Mouse (Mus musculus): ENCODE results near the gene Thap4. TPM values are rescaled to one million over a fixed set of nuclear protein-coding genes. Genes with fewer than 3 reads are reported as not detected.
A peak's percentile ranks its signal among the peaks of the same experiment; 100 is the strongest.

The Thap4 gene
- polyA plus RNA-seq, 1 experiment from 2014 or later: 63.8 TPM

DNA sequence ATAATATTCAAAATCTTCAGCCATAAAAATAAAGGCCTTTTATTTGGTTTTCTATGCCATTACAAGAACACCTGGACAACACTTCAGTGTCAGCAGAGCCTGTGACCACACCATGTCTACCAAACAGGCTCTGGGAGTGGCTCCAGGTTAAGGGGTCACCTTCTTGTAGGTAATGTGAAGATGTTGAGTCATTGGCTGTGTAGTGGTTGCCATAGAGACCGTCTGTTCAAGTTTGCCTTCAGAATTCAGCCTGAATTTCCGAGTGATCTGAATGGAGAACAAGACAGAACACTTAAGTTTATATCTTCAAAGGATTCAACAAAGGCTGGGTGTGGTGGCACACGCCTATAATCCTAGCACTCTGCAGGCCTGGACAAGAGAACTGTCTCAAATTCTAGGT, 49.3 kb downstream of the Thap4 start:
- H3K36me3 ChIP-seq (ENCODE audit: control insufficient read depth, insufficient read depth, low read length): peaks cover 25% of the 10 kb centered on the region
- H3K4me1 ChIP-seq (replicated peaks; ENCODE audit: control insufficient read depth, insufficient read depth, low read length): no peaks in the 10 kb centered on the region
- DNase-seq (ENCODE audit: low spot score) (no peak), ATAC-seq (replicated peaks; ENCODE audit: low FRiP score, low TSS enrichment, low read depth) (no peak)
- H3K4me3 ChIP-seq (ENCODE audit: low read depth, low read length): no peak overlapping the region
- no peak overlapping the region for H3K4me2 ChIP-seq (ENCODE audit: low read length)
- H3K27me3 ChIP-seq (replicated peaks; ENCODE audit: control insufficient read depth, insufficient read depth, low read length): no peaks in the 10 kb centered on the region
- H3K27ac ChIP-seq (ENCODE audit: low read depth): no peak overlapping the region
- WGBS: 63% methylated on average over 3 of the region's 3 CpGs
- H3K9ac ChIP-seq (ENCODE audit: low read length): no peak overlapping the region
- H3K9me3 ChIP-seq (ENCODE audit: control insufficient read depth, low read length): no peaks in the 10 kb centered on the region

DNA sequence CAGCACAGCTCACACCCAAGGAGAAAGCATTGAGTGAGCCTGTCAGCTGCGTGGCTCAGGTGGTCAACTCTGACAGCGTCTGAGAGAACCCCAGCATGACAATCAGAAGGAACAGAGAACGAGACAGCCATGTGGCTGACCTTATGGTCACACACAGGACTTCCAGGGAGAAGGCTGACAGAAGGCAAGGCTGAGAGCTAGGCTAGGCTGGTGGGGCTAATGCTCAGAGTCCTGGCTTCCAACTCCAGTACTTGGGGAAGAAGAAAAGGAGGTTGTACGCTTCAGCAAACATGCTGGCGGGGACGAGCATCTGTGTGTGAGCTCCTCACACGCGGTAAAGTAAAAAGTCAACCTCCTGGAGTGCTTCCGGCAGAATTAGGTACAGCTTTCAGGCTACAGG, 50.3 kb downstream of the Thap4 start:
- DNase-seq (ENCODE audit: low spot score): no peak
- Histone ChIP-seq H3K4me3 (ENCODE audit: low read depth, low read length) (no peak overlapping the region), H3K9ac (ENCODE audit: low read length) (no peak overlapping the region), H3K27ac (ENCODE audit: low read depth) (no peak overlapping the region), H3K4me1 (replicated peaks; ENCODE audit: control insufficient read depth, insufficient read depth, low read length) (no peaks in the 10 kb centered on the region), H3K27me3 (replicated peaks; ENCODE audit: control insufficient read depth, insufficient read depth, low read length) (no peaks in the 10 kb centered on the region), H3K4me2 (ENCODE audit: low read length) (no peak overlapping the region), H3K9me3 (ENCODE audit: control insufficient read depth, low read length) (no peaks in the 10 kb centered on the region), H3K36me3 (ENCODE audit: control insufficient read depth, insufficient read depth, low read length) (peaks cover 25% of the 10 kb centered on the region)
- no peak for ATAC-seq (replicated peaks; ENCODE audit: low FRiP score, low TSS enrichment, low read depth)
- 93% methylated on average over 9 of the region's 9 CpGs for WGBS

DNA sequence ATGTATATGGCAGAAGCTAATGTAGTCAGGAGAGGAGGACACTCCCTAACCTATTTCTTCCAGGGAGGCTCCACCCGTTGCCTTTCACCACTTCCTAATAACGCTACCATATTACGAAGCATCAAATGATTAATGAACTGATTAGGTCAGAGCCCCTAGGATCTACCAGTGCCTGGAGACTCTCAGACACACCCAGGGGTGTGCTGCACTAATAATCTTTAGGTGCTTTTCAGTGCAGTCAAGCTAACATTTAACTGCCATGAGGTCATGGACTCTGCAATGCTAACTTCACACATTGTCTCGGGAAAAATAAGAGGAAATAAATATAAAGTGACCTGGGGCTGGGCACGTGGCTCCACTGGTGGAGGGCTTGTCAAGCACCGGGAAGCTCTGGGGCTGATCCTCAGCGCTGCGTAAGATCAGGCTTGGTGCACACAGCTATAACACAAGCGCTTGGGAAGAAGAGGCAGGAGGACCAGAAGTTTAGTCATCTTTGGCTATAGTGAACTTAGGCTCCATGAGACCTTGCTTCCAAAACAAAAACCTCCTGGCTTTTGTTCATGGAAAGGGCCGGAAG, 51.1 kb downstream of the Thap4 start:
- ATAC-seq (replicated peaks; ENCODE audit: low FRiP score, low TSS enrichment, low read depth): 0 out of 2 replicates have a peak, but pooled peaks have one; percentile 59
- no peak overlapping the region for H3K4me2 ChIP-seq (ENCODE audit: low read length)
- H3K27ac ChIP-seq (ENCODE audit: low read depth): no peak overlapping the region
- H3K4me3 ChIP-seq (ENCODE audit: low read depth, low read length): no peak overlapping the region
- no peaks in the 10 kb centered on the region for H3K9me3 ChIP-seq (ENCODE audit: control insufficient read depth, low read length)
- no peaks in the 10 kb centered on the region for H3K4me1 ChIP-seq (replicated peaks; ENCODE audit: control insufficient read depth, insufficient read depth, low read length)
- WGBS: 88% methylated on average over 10 of the region's 10 CpGs
- H3K36me3 ChIP-seq (ENCODE audit: control insufficient read depth, insufficient read depth, low read length): peaks cover 25% of the 10 kb centered on the region
- DNase-seq (ENCODE audit: low spot score): no peak
- no peaks in the 10 kb centered on the region for H3K27me3 ChIP-seq (replicated peaks; ENCODE audit: control insufficient read depth, insufficient read depth, low read length)
- H3K9ac ChIP-seq (ENCODE audit: low read length): no peak overlapping the region

DNA sequence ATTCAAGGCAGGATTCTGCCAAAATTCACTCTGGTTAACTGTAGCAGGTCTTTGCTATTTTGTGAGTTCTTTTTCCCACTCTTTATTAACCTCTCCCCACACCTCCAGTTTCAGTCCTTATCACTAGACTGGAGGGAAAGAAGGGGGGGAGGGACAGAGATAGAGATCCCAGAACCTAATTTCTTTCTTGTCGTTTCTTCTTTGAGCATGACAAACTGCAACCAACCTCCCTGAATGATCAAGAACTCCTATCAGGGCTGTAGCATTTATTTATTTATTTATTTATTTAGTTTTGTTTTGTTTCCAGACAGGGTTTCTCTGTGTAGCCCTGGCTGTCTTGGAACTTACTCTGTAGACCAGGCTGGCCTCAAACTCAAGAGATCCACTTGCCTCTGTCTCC, 52.6 kb downstream of the Thap4 start:
- no peak overlapping the region for H3K27ac ChIP-seq (ENCODE audit: low read depth)
- no peaks in the 10 kb centered on the region for H3K27me3 ChIP-seq (replicated peaks; ENCODE audit: control insufficient read depth, insufficient read depth, low read length)
- 0 out of 2 replicates have a peak, but pooled peaks cover 4% of the 10 kb centered on the region for H3K4me1 ChIP-seq (replicated peaks; ENCODE audit: control insufficient read depth, insufficient read depth, low read length)
- WGBS: 89% methylated on average over 1 of the region's 1 CpGs
- no peaks in the 10 kb centered on the region for H3K9me3 ChIP-seq (ENCODE audit: control insufficient read depth, low read length)
- no peak overlapping the region for H3K9ac ChIP-seq (ENCODE audit: low read length)
- ATAC-seq (replicated peaks; ENCODE audit: low FRiP score, low TSS enrichment, low read depth) (no peak), DNase-seq (ENCODE audit: low spot score) (no peak)
- no peak overlapping the region for H3K4me2 ChIP-seq (ENCODE audit: low read length)
- H3K4me3 ChIP-seq (ENCODE audit: low read depth, low read length): no peak overlapping the region
- H3K36me3 ChIP-seq (ENCODE audit: control insufficient read depth, insufficient read depth, low read length): peaks cover 25% of the 10 kb centered on the region

DNA sequence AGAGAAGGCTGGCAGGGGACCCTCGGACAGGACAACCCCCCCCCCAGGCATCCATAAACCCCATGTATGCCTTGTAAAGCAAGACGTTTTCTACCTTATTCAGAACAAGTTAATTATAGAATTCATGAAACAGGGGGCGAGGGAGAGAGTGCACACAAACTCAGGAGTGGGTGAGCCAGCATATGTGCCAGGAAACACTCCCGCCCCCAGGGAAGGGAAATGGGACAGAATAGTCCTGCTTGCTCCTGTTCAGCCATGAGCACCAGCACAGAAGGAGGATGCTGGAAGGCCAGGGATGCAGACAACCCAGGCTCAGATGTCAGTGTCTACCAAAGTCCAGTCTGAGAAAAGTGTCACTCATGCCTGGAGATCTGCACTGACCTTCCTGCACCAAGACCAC, 55.5 kb downstream of the Thap4 start:
- 86% methylated on average over 4 of the region's 4 CpGs for WGBS
- no peak overlapping the region for H3K27ac ChIP-seq (ENCODE audit: low read depth)
- H3K36me3 ChIP-seq (ENCODE audit: control insufficient read depth, insufficient read depth, low read length): peaks cover 20% of the 10 kb centered on the region

DNA sequence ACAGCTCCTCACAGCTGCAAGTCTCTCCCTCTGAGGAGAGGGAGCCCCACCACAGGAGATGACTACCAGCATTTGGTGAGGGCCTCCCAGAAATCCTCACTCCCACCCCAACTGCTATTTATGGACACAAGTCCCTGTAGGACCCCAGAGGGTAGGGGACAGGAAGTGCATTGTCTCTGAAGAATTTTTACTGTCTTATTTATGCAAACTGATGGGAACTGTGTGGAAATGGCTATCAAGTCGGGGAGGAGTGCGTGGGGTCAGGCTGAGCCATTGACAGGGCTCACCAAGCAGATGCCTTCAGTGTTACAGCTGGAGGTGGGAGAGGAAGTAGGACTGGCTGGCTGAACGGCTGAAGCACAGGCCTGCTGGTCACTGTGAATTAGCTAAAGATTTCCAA, 57.3 kb downstream of the Thap4 start:
- Histone ChIP-seq H3K27ac (ENCODE audit: low read depth) (0 out of 2 replicates have a peak overlapping the region, but pooled peaks have one; percentile 2), H3K4me3 (ENCODE audit: low read depth, low read length) (no peak overlapping the region), H3K4me2 (ENCODE audit: low read length) (no peak overlapping the region), H3K36me3 (ENCODE audit: control insufficient read depth, insufficient read depth, low read length) (peaks cover 12% of the 10 kb centered on the region; the same call in 1 of the 2 replicates), H3K4me1 (replicated peaks; ENCODE audit: control insufficient read depth, insufficient read depth, low read length) (0 out of 2 replicates have a peak, but pooled peaks cover 4% of the 10 kb centered on the region), H3K9ac (ENCODE audit: low read length) (no peak overlapping the region), H3K27me3 (replicated peaks; ENCODE audit: control insufficient read depth, insufficient read depth, low read length) (no peaks in the 10 kb centered on the region), H3K9me3 (ENCODE audit: control insufficient read depth, low read length) (no peaks in the 10 kb centered on the region)
- ATAC-seq (replicated peaks; ENCODE audit: low FRiP score, low TSS enrichment, low read depth) (no peak), DNase-seq (ENCODE audit: low spot score) (no peak)
- whole genome bisulfite sequencing: 31% methylated on average over 3 of the region's 3 CpGs

More for the DNA sequence above, 55.5 kb downstream of the Thap4 start:
- H3K4me1 ChIP-seq (replicated peaks; ENCODE audit: control insufficient read depth, insufficient read depth, low read length): 0 out of 2 replicates have a peak, but pooled peaks cover 4% of the 10 kb centered on the region
- DNase-seq (ENCODE audit: low spot score) (no peak), ATAC-seq (replicated peaks; ENCODE audit: low FRiP score, low TSS enrichment, low read depth) (no peak)
- no peak overlapping the region for H3K4me3 ChIP-seq (ENCODE audit: low read depth, low read length)
- H3K9me3 ChIP-seq (ENCODE audit: control insufficient read depth, low read length): no peaks in the 10 kb centered on the region
- no peak overlapping the region for H3K4me2 ChIP-seq (ENCODE audit: low read length)
- no peak overlapping the region for H3K9ac ChIP-seq (ENCODE audit: low read length)
- H3K27me3 ChIP-seq (replicated peaks; ENCODE audit: control insufficient read depth, insufficient read depth, low read length): no peaks in the 10 kb centered on the region

DNA sequence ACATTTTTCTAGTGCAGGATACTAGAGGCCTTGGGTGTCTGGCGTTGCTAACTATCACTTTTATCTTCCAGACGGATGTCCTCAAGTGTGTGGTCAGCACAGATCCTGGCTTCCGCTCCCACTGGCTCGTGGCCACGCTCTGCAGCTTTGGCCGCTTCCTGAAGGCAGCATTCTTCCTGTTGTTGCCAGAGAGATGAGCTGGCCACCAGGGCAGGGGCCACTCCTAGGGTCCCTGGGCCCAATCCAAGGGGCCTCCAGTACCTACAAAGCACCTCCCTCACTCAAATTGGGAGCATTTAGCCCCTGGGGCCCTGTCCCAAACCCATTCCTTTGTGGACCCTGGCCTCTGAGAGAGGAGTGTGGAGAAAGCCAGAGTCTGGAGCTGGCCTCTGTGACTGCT, 59.7 kb downstream of the Thap4 start:
- Histone ChIP-seq H3K36me3 (ENCODE audit: control insufficient read depth, insufficient read depth, low read length) (peaks cover 19% of the 10 kb centered on the region; the same call in 1 of the 2 replicates), H3K9ac (ENCODE audit: low read length) (no peak overlapping the region), H3K9me3 (ENCODE audit: control insufficient read depth, low read length) (no peaks in the 10 kb centered on the region), H3K27ac (ENCODE audit: low read depth) (no peak overlapping the region), H3K4me1 (replicated peaks; ENCODE audit: control insufficient read depth, insufficient read depth, low read length) (0 out of 2 replicates have a peak, but pooled peaks cover 4% of the 10 kb centered on the region), H3K4me3 (ENCODE audit: low read depth, low read length) (no peak overlapping the region), H3K27me3 (replicated peaks; ENCODE audit: control insufficient read depth, insufficient read depth, low read length) (no peaks in the 10 kb centered on the region), H3K4me2 (ENCODE audit: low read length) (no peak overlapping the region)
- ATAC-seq (replicated peaks; ENCODE audit: low FRiP score, low TSS enrichment, low read depth) (no peak), DNase-seq (ENCODE audit: low spot score) (no peak)
- WGBS: 81% methylated on average over 6 of the region's 6 CpGs

DNA sequence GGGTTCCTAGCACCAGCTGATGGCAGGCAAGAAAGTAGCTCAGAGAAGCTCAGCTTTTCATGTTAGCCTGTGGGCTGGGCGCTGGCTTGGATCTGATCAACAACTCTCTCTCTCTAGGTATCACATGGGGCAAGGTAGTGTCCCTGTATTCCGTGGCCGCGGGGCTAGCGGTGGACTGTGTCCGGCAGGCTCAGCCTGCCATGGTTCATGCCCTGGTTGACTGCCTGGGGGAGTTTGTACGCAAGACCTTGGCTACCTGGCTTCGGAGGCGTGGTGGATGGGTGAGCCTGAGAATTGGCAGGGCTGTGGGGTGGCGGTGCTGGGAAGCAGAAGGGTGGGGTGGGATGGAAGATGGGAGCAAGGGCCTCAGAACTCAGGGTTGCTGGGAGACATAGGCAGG, 60.7 kb downstream of the Thap4 start:
- ATAC-seq (replicated peaks; ENCODE audit: low FRiP score, low TSS enrichment, low read depth) (no peak), DNase-seq (ENCODE audit: low spot score) (no peak)
- no peak overlapping the region for H3K27ac ChIP-seq (ENCODE audit: low read depth)
- no peak overlapping the region for H3K4me2 ChIP-seq (ENCODE audit: low read length)
- 96% methylated on average over 10 of the region's 10 CpGs for WGBS
- H3K9ac ChIP-seq (ENCODE audit: low read length): no peak overlapping the region
- 0 out of 2 replicates have a peak, but pooled peaks cover 4% of the 10 kb centered on the region for H3K4me1 ChIP-seq (replicated peaks; ENCODE audit: control insufficient read depth, insufficient read depth, low read length)
- no peaks in the 10 kb centered on the region for H3K27me3 ChIP-seq (replicated peaks; ENCODE audit: control insufficient read depth, insufficient read depth, low read length)
- H3K4me3 ChIP-seq (ENCODE audit: low read depth, low read length): no peak overlapping the region
- peaks cover 19% of the 10 kb centered on the region; the same call in 1 of the 2 replicates for H3K36me3 ChIP-seq (ENCODE audit: control insufficient read depth, insufficient read depth, low read length)
- H3K9me3 ChIP-seq (ENCODE audit: control insufficient read depth, low read length): no peaks in the 10 kb centered on the region

DNA sequence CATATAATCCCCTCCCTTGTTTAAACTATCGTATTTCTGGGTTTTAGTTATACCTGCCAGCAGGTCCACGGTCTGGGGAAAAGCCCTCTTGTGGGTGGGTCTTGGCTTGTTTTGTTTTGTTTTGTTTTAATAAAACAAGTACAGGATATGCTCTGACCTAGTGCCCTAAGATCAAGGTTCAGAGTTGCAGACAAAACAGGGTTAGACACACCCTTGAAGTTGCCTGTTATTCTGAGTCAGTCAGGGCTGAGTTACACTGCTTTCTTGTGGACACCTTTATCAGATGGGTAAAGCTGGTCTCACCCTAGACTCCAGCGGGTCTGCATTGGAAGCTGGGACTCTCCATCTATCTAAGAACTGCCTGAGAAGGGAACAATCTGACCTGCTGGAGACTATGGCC, 61.2 kb downstream of the Thap4 start:
- H3K9ac ChIP-seq (ENCODE audit: low read length): no peak overlapping the region
- no peak overlapping the region for H3K4me2 ChIP-seq (ENCODE audit: low read length)
- 0 out of 2 replicates have a peak, but pooled peaks cover 4% of the 10 kb centered on the region for H3K4me1 ChIP-seq (replicated peaks; ENCODE audit: control insufficient read depth, insufficient read depth, low read length)
- DNase-seq (ENCODE audit: low spot score): no peak
- H3K36me3 ChIP-seq (ENCODE audit: control insufficient read depth, insufficient read depth, low read length): peaks cover 19% of the 10 kb centered on the region; the same call in 1 of the 2 replicates
- H3K9me3 ChIP-seq (ENCODE audit: control insufficient read depth, low read length): no peaks in the 10 kb centered on the region
- 82% methylated on average over 3 of the region's 3 CpGs for WGBS
- H3K4me3 ChIP-seq (ENCODE audit: low read depth, low read length): no peak overlapping the region
- no peak for ATAC-seq (replicated peaks; ENCODE audit: low FRiP score, low TSS enrichment, low read depth)
- H3K27ac ChIP-seq (ENCODE audit: low read depth): no peak overlapping the region
- no peaks in the 10 kb centered on the region for H3K27me3 ChIP-seq (replicated peaks; ENCODE audit: control insufficient read depth, insufficient read depth, low read length)

All from intestine, embryonic 14.5 days (tissue).